Mouse (Mus musculus): ENCODE measurements around the gene Dennd4b. TPM values are rescaled to one million over a fixed set of nuclear protein-coding genes. Genes with fewer than 3 reads are reported as not detected.

Gene Dennd4b
- total and polyA plus RNA-seq, 2 experiments = 2.2 to 9.2 TPM

GRCm38 (mm10) chr3:90290602-90291001 lies 25.6 kb downstream of the Dennd4b start:
- H3K27me3 ChIP-seq (ENCODE audit: control insufficient read depth, insufficient read depth, low read length) = no peaks in the 10 kb centered on the region
- 83% methylated on average over 1 of the region's 1 CpGs for WGBS
- peaks cover 9% of the 10 kb centered on the region for H3K4me1 ChIP-seq (ENCODE audit: control insufficient read depth, insufficient read depth, low read length)
- H3K9ac ChIP-seq (ENCODE audit: low read depth, low read length) = no peak overlapping the region
- H3K27ac ChIP-seq (replicated peaks; ENCODE audit: insufficient read depth, low read depth, low read length) = no peak overlapping the region
- peak; percentile 34 for DNase-seq (ENCODE audit: extremely low read depth, low read depth, low spot score)
- H3K4me3 ChIP-seq (ENCODE audit: insufficient read depth, low read depth, low read length) = no peak overlapping the region
- TF ChIP-seq POLR2A (IDR thresholded peaks at IDR 0.05; ENCODE audit: extremely low read depth, insufficient read depth, low read length) = no peak
- peak; percentile 26; the same call in 1 of the 2 replicates for TF ChIP-seq CTCF (IDR thresholded peaks at IDR 0.05; ENCODE audit: low read depth, low read length)
- peaks cover 15% of the 10 kb centered on the region for H3K79me2 ChIP-seq (ENCODE audit: control insufficient read depth, insufficient read depth, low read length)
- no peaks in the 10 kb centered on the region for H3K36me3 ChIP-seq (ENCODE audit: control insufficient read depth, insufficient read depth, low read length)

GRCm38 (mm10) chr3:90291982-90292344 lies 27.0 kb downstream of the Dennd4b start:
- Histone ChIP-seq H3K4me1 (ENCODE audit: control insufficient read depth, insufficient read depth, low read length) (peaks cover 12% of the 10 kb centered on the region), H3K79me2 (ENCODE audit: control insufficient read depth, insufficient read depth, low read length) (peaks cover 22% of the 10 kb centered on the region), H3K27me3 (ENCODE audit: control insufficient read depth, insufficient read depth, low read length) (no peaks in the 10 kb centered on the region), H3K36me3 (ENCODE audit: control insufficient read depth, insufficient read depth, low read length) (no peaks in the 10 kb centered on the region), H3K4me3 (ENCODE audit: insufficient read depth, low read depth, low read length) (0 out of 2 replicates have a peak overlapping the region, but pooled peaks have one; percentile 58), H3K9ac (ENCODE audit: low read depth, low read length) (no peak overlapping the region), H3K27ac (replicated peaks; ENCODE audit: insufficient read depth, low read depth, low read length) (peak overlapping the region; percentile 69; the same call in 1 of the 2 replicates)
- peak; percentile 58 for DNase-seq (ENCODE audit: extremely low read depth, low read depth, low spot score)
- WGBS = 16% methylated on average over 2 of the region's 2 CpGs
- TF ChIP-seq POLR2A (IDR thresholded peaks at IDR 0.05; ENCODE audit: extremely low read depth, insufficient read depth, low read length) (no peak), CTCF (IDR thresholded peaks at IDR 0.05; ENCODE audit: low read depth, low read length) (no peak)

- peak within 1 kb of the TSS; percentile 89 for H3K27ac ChIP-seq (replicated peaks; ENCODE audit: insufficient read depth, low read depth, low read length)
- H3K79me2 ChIP-seq (ENCODE audit: control insufficient read depth, insufficient read depth, low read length) = peaks cover 24% of the 10 kb centered on the region
- peak within 1 kb of the TSS; percentile 98 for H3K9ac ChIP-seq (ENCODE audit: low read depth, low read length)
- no peaks in the 10 kb centered on the region for H3K36me3 ChIP-seq (ENCODE audit: control insufficient read depth, insufficient read depth, low read length)
- 0 out of 2 replicates have a peak, but pooled peaks have one; percentile 28 for TF ChIP-seq POLR2A (IDR thresholded peaks at IDR 0.05; ENCODE audit: extremely low read depth, insufficient read depth, low read length)
- TF ChIP-seq CTCF (IDR thresholded peaks at IDR 0.05; ENCODE audit: low read depth, low read length) = no peak
- peak; percentile 99 for DNase-seq (ENCODE audit: extremely low read depth, low read depth, low spot score)
- no peaks in the 10 kb centered on the region for H3K27me3 ChIP-seq (ENCODE audit: control insufficient read depth, insufficient read depth, low read length)
- peak within 1 kb of the TSS; percentile 95 for H3K4me3 ChIP-seq (ENCODE audit: insufficient read depth, low read depth, low read length)
- WGBS = under 1% methylated on average over 47 of the region's 47 CpGs
- peaks cover 16% of the 10 kb centered on the region for H3K4me1 ChIP-seq (ENCODE audit: control insufficient read depth, insufficient read depth, low read length)
Observed at GRCm38 (mm10) chr3:90292345-90293275, 27.6 kb downstream of the Dennd4b start, which contains the start of gene Gatad2b. Gene Gatad2b, plus strand, starts transcription at chr3:90293178.

DNA sequence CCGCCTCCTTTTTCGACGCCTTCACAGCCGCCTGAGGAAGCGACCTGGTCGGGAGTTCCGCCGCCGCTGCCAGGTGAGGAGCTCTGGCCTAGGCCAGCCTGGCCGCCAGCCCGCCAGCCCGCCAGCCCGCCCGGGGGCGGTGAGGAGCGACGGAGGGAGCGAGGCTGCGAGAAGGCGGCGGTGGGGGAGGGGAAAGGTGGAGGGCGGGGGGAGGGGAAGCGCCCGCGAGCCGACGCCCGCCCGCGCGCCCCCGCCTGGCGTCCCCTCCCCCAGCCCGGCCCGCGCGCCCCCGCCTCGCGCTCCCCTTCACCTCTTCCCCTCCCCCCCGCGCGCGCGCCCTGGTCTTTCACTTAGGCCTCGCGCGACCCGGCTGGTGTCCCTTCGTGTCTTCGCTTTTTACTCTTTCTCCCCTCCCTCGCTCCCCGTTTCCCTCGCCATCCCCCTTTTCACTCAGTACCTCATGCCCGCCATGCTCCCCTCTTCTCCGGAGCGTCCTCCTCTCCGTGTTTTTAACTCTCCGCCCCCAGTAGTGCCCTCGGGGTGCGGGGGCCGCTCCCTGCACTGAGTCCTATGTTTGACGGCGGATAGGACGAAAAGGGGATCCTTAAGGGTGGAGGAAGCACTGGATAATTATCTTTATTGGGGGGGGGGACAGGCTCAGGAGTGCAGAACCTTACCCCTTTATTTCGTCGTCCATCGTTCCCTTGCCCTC lies 28.5 kb downstream of the Dennd4b start:
- peak overlapping the region; percentile 98 for H3K9ac ChIP-seq (ENCODE audit: low read depth, low read length)
- H3K79me2 ChIP-seq (ENCODE audit: control insufficient read depth, insufficient read depth, low read length) = peaks cover 31% of the 10 kb centered on the region
- no peaks in the 10 kb centered on the region for H3K27me3 ChIP-seq (ENCODE audit: control insufficient read depth, insufficient read depth, low read length)
- peak overlapping the region; percentile 95 for H3K4me3 ChIP-seq (ENCODE audit: insufficient read depth, low read depth, low read length)
- H3K36me3 ChIP-seq (ENCODE audit: control insufficient read depth, insufficient read depth, low read length) = no peaks in the 10 kb centered on the region
- TF ChIP-seq POLR2A (IDR thresholded peaks at IDR 0.05; ENCODE audit: extremely low read depth, insufficient read depth, low read length) = no peak
- no peak for TF ChIP-seq CTCF (IDR thresholded peaks at IDR 0.05; ENCODE audit: low read depth, low read length)
- 1% methylated on average over 41 of the region's 68 CpGs for WGBS
- no peak for DNase-seq (ENCODE audit: extremely low read depth, low read depth, low spot score)
- H3K27ac ChIP-seq (replicated peaks; ENCODE audit: insufficient read depth, low read depth, low read length) = peak overlapping the region; percentile 89
- H3K4me1 ChIP-seq (ENCODE audit: control insufficient read depth, insufficient read depth, low read length) = peaks cover 16% of the 10 kb centered on the region

- TF ChIP-seq CTCF (IDR thresholded peaks at IDR 0.05; ENCODE audit: low read depth, low read length) (no peak), POLR2A (IDR thresholded peaks at IDR 0.05; ENCODE audit: extremely low read depth, insufficient read depth, low read length) (no peak)
- Histone ChIP-seq H3K4me1 (ENCODE audit: control insufficient read depth, insufficient read depth, low read length) (peaks cover 16% of the 10 kb centered on the region), H3K79me2 (ENCODE audit: control insufficient read depth, insufficient read depth, low read length) (peaks cover 31% of the 10 kb centered on the region), H3K4me3 (ENCODE audit: insufficient read depth, low read depth, low read length) (peak overlapping the region; percentile 95), H3K9ac (ENCODE audit: low read depth, low read length) (peak overlapping the region; percentile 98), H3K36me3 (ENCODE audit: control insufficient read depth, insufficient read depth, low read length) (no peaks in the 10 kb centered on the region), H3K27ac (replicated peaks; ENCODE audit: insufficient read depth, low read depth, low read length) (peak overlapping the region; percentile 60), H3K27me3 (ENCODE audit: control insufficient read depth, insufficient read depth, low read length) (no peaks in the 10 kb centered on the region)
- no peak for DNase-seq (ENCODE audit: extremely low read depth, low read depth, low spot score)
- WGBS = 9% methylated on average over 11 of the region's 11 CpGs
Observed at GRCm38 (mm10) chr3:90294064-90294440, 29.1 kb downstream of the Dennd4b start.
